Mouse (Mus musculus) liver, embryonic 16.5 days (tissue): ENCODE data around the gene Phf11c. TPM values are rescaled to one million over a fixed set of nuclear protein-coding genes. Genes with fewer than 3 reads are reported as not detected.
"Not testable (repeated sequence)": the region's sequence is repeated elsewhere in the genome, so short reads cannot be mapped to it uniquely, and the experiment has no call there.

Experiments used
- ATAC-seq: fragments of 200-750 bp; cut with Nextera tagmentation; 2 replicates; pipeline ENCODE4 v1.8.0; 2017; ENCODE audit warnings: low read depth, mild to moderate bottlenecking, moderate number of reproducible peaks, moderate library complexity
- H3K27ac ChIP-seq: fragments of 300-500 bp; sonication (generic); 2 replicates; pipeline ENCODE4 v1.5.1; 2014; ENCODE audit warnings: mild to moderate bottlenecking, low read length
- H3K27me3 ChIP-seq: fragments of 300-500 bp; sonication (generic); 2 replicates; pipeline ENCODE4 v1.6.1; 2014; ENCODE audit warnings: low read depth, low read length, mixed read lengths; ENCODE audit not compliant: control insufficient read depth, insufficient read depth
- H3K36me3 ChIP-seq: fragments of 300-500 bp; sonication (generic); 2 replicates; pipeline ENCODE4 v1.6.1; 2014; ENCODE audit warnings: mild to moderate bottlenecking; ENCODE audit not compliant: control insufficient read depth, insufficient read depth
- H3K4me1 ChIP-seq: fragments of 300-500 bp; sonication (generic); 2 replicates; pipeline ENCODE4 v1.6.1; 2014; ENCODE audit warnings: low read depth, low read length, mixed read lengths; ENCODE audit not compliant: control insufficient read depth
- H3K4me2 ChIP-seq: fragments of 300-500 bp; sonication (generic); 2 replicates; pipeline ENCODE4 v1.6.1; 2014; ENCODE audit warnings: low read depth, low read length, mixed read lengths
- H3K4me3 ChIP-seq: fragments of 300-500 bp; sonication (generic); 2 replicates; pipeline ENCODE4 v1.5.1; 2014; ENCODE audit warnings: low read depth, mild to moderate bottlenecking, low read length
- H3K9ac ChIP-seq: fragments of 300-500 bp; sonication (generic); 2 replicates; pipeline ENCODE4 v1.6.1; 2014; ENCODE audit warnings: low read depth, low read length
- H3K9me3 ChIP-seq: fragments of 300-500 bp; sonication (generic); replicated peaks from 2 replicates; pipeline ENCODE4 v1.6.1; 2016; ENCODE audit warnings: low read length; ENCODE audit not compliant: control insufficient read depth
- WGBS: fragments of 180-500 bp; shearing (Covaris S2); extraction: QIAGEN DNeasy Blood & Tissue Kit; methylation state at CpG from one replicate; pipeline ENCODE4 v1.1.7; 2014; ENCODE audit not compliant: insufficient replicate concordance; 5-methylcytosine and 5-hydroxymethylcytosine counted together
- polyA plus RNA-seq: library from polyadenylated mRNA; unstranded; fragments of >200 nt; fragmentation: Nextera tagmentation; extraction: Ambion mirVana; gene quantifications from 2 replicates; pipeline ENCODE4 v1.2.1, GENCODE M21; 2015

The Phf11c gene
- polyA plus RNA-seq, 1 experiment from 2014 or later: 0.44 TPM

GRCm38 (mm10) chr14:59422912-59423663 lies 27.9 kb upstream of the Phf11c start:
- Histone ChIP-seq H3K27ac (no peak overlapping the region), H3K9ac (no peak overlapping the region), H3K9me3 (no peaks in the 10 kb centered on the region), H3K4me3 (no peak overlapping the region), H3K36me3 (no peaks in the 10 kb centered on the region; the same call in 1 of the 2 replicates), H3K27me3 (no peaks in the 10 kb centered on the region), H3K4me2 (no peak overlapping the region), H3K4me1 (no peaks in the 10 kb centered on the region)
- ATAC-seq: peak; percentile 37; the same call in 1 of the 2 replicates
- WGBS: 75% methylated on average over 11 of the region's 11 CpGs

- H3K36me3 ChIP-seq: peaks cover 4% of the 10 kb centered on the region
- 74% methylated on average over 4 of the region's 4 CpGs for WGBS
- no peaks in the 10 kb centered on the region for H3K4me1 ChIP-seq
- H3K4me3 ChIP-seq: no peak overlapping the region
- H3K27me3 ChIP-seq: no peaks in the 10 kb centered on the region
- H3K9me3 ChIP-seq: no peaks in the 10 kb centered on the region
- no peak for ATAC-seq
- H3K9ac ChIP-seq: no peak overlapping the region
- no peak overlapping the region for H3K27ac ChIP-seq
- no peak overlapping the region for H3K4me2 ChIP-seq
Measured at GRCm38 (mm10) chr14:59418171-59418570, 23.0 kb upstream of the Phf11c start.

GRCm38 (mm10) chr14:59414979-59415378 lies 19.8 kb upstream of the Phf11c start:
- 92% methylated on average over 2 of the region's 2 CpGs for WGBS
- H3K36me3 ChIP-seq, H3K4me3 ChIP-seq, H3K9me3 ChIP-seq, H3K4me2 ChIP-seq, H3K4me1 ChIP-seq, H3K27ac ChIP-seq, H3K9ac ChIP-seq, H3K27me3 ChIP-seq, ATAC-seq: not testable (repeated sequence)

GRCm38 (mm10) chr14:59396999-59397398 lies 1.8 kb upstream of the Phf11c start:
- 30% methylated on average over 2 of the region's 2 CpGs for WGBS
- Histone ChIP-seq H3K9me3 (no peaks in the 10 kb centered on the region), H3K4me1 (no peaks in the 10 kb centered on the region), H3K4me3 (no peak overlapping the region), H3K27ac (no peak overlapping the region), H3K27me3 (no peaks in the 10 kb centered on the region), H3K4me2 (no peak overlapping the region), H3K36me3 (no peaks in the 10 kb centered on the region), H3K9ac (no peak overlapping the region)
- ATAC-seq: no peak

GRCm38 (mm10) chr14:59390181-59390580 lies 5.0 kb downstream of the Phf11c start:
- H3K27me3 ChIP-seq, H3K4me1 ChIP-seq, H3K9ac ChIP-seq, H3K9me3 ChIP-seq, H3K4me2 ChIP-seq, ATAC-seq, H3K27ac ChIP-seq, H3K36me3 ChIP-seq, H3K4me3 ChIP-seq: not testable (repeated sequence)
- 70% methylated on average over 4 of the region's 4 CpGs for WGBS

GRCm38 (mm10) chr14:59389532-59389931 lies 5.6 kb downstream of the Phf11c start:
- no peak overlapping the region for H3K4me2 ChIP-seq
- H3K9me3 ChIP-seq: no peaks in the 10 kb centered on the region
- 32% methylated on average over 1 of the region's 1 CpGs for WGBS
- H3K36me3 ChIP-seq: no peaks in the 10 kb centered on the region
- no peaks in the 10 kb centered on the region for H3K4me1 ChIP-seq
- no peak overlapping the region for H3K4me3 ChIP-seq
- no peak overlapping the region for H3K27ac ChIP-seq
- no peaks in the 10 kb centered on the region for H3K27me3 ChIP-seq
- ATAC-seq: no peak
- H3K9ac ChIP-seq: no peak overlapping the region

GRCm38 (mm10) chr14:59370348-59371068 lies 24.7 kb downstream of the Phf11c start:
- H3K27me3 ChIP-seq: no peaks in the 10 kb centered on the region
- H3K9me3 ChIP-seq: no peaks in the 10 kb centered on the region
- WGBS: 84% methylated on average over 25 of the region's 25 CpGs
- H3K27ac ChIP-seq: no peak overlapping the region
- H3K4me3 ChIP-seq: no peak overlapping the region
- no peak for ATAC-seq
- no peak overlapping the region for H3K4me2 ChIP-seq
- H3K36me3 ChIP-seq: no peaks in the 10 kb centered on the region
- H3K4me1 ChIP-seq: no peaks in the 10 kb centered on the region
- H3K9ac ChIP-seq: no peak overlapping the region

GRCm38 (mm10) chr14:59366386-59367105 lies 28.6 kb downstream of the Phf11c start:
- Histone ChIP-seq H3K4me1 (no peaks in the 10 kb centered on the region), H3K4me3 (no peak overlapping the region), H3K27me3 (no peaks in the 10 kb centered on the region), H3K9me3 (no peaks in the 10 kb centered on the region), H3K9ac (no peak overlapping the region), H3K4me2 (no peak overlapping the region), H3K27ac (no peak overlapping the region), H3K36me3 (no peaks in the 10 kb centered on the region)
- WGBS: 66% methylated on average over 8 of the region's 8 CpGs
- no peak for ATAC-seq

GRCm38 (mm10) chr14:59365244-59365644 lies 29.9 kb downstream of the Phf11c start, which contains the start of gene Phf11d:
Gene Phf11d, minus strand, starts transcription at chr14:59365470.
- Histone ChIP-seq H3K9me3 (no peaks in the 10 kb centered on the region), H3K4me3 (no peak within 1 kb of the TSS), H3K27ac (no peak within 1 kb of the TSS), H3K27me3 (no peaks in the 10 kb centered on the region), H3K36me3 (no peaks in the 10 kb centered on the region), H3K9ac (no peak within 1 kb of the TSS), H3K4me2 (no peak within 1 kb of the TSS), H3K4me1 (no peaks in the 10 kb centered on the region)
- WGBS: 56% methylated on average over 6 of the region's 6 CpGs
- no peak for ATAC-seq
